Mouse (Mus musculus) erythroid progenitor cell, adult 5-6 weeks (primary cell): Measurements from ENCODE around the gene Zmym5. TPM values are rescaled to one million over a fixed set of nuclear protein-coding genes. Genes with fewer than 3 reads are reported as not detected.
A peak's percentile ranks its signal among the peaks of the same experiment; 100 is the strongest.
"Not testable (repeated sequence)": the region's sequence is repeated elsewhere in the genome, so short reads cannot be mapped to it uniquely, and the experiment has no call there.

Experiments
- ATAC-seq: replicated peaks from 2 replicates; pipeline ENCODE4 v1.8.0; 2016; ENCODE audit warnings: moderate number of reproducible peaks, mild to moderate bottlenecking, moderate TSS enrichment, inconsistent platforms; ENCODE audit not compliant: poor library complexity, low FRiP score, severe bottlenecking
- total RNA-seq, 2 experiments: library from RNA; stranded (forward) in 1 of 2; stranded (reverse) in 1 of 2; fragments of 150-400 nt in 1 of 2; fragments of 186-747, 209-891 nt in 1 of 2; gene quantifications; 2 replicates each; pipeline versions ENCODE4 v1.2.3 to v1.2.4; 2015 to 2017; ENCODE audit warnings: low replicate concordance in 2 of 2

Gene Zmym5
- total RNA-seq (2015; ENCODE audit: low replicate concordance): 24.1 and 31.9 TPM in 2 replicates
- 22.3 and 25.3 TPM in 2 replicates for total RNA-seq (2017; ENCODE audit: low replicate concordance)

DNA sequence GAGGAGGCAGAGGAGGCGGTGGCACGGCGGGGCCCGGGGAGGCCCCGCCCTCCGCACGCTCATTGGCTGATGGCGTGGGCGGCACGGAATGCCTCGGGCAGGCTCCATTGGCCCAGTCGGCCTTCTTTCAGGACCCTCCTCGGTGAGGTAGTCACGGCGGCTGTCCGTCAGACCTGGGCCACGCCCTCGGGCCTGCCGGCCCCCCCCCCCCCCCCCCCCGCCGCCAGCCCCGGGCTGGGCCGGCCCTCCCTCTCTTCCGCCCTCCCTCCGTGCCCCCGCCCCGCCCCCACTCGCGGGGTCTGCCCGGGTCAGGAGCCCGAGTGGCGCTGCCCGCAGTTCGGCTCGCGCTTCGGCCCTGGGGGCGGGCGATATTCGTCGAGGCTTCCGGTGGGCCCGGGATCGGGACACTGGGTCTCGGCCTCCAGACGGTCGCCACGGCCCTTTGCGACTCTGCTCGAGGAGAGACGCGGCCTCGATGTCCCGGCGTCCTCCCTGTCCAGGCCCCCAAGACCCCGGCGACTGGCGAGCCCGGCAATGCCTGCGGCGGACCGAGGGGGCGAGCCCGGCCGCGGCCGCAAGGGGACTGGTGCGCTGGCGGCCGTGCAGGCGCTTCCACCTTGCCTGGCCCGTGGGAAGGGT is at the start of gene Zmym5:
Gene Zmym5 (minus strand): TSS at position 16 of the 639 bp plus-strand sequence.
- peak; percentile 97 for ATAC-seq

DNA sequence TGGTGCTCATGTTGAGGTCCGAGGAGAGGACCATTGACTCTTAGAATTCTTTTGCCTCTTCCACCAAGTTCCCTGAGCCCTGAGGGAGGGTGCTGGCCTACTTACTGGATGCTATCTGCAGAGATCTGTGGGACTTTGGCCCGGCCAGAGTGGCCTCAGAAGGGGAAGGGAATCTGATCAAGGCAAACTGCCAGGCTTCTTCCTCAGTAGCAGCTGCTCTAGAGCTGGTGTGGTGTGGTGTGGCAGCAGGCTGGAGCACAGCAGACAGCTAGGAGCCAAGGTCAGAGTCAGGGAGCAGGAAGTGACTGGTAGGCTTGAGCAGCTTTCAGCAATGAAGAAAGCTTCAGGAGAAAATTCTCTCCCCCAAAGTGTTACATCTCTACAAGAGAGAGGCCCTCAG is 38.2 kb upstream of the Zmym5 start:
- ATAC-seq: no peak

DNA sequence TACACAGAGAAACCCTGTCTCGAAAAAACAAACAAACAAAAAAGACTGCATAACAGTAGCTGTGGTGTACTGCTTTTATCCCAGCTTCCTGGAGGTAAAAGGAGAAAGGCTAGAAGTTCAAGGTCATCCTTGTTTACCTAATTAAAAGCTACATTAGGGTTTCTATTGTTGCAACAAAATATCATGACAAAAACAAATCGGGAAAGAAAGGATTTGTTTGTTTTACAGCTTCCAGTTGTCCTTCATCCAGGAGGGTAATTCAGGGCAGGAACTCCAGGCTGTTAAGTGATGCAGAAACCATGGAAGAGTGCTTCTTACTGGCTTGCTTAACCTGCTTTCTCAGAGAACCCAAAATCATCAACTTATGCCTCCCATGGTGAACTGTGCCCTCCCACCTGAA is 36.8 kb upstream of the Zmym5 start:
- no peak for ATAC-seq

DNA sequence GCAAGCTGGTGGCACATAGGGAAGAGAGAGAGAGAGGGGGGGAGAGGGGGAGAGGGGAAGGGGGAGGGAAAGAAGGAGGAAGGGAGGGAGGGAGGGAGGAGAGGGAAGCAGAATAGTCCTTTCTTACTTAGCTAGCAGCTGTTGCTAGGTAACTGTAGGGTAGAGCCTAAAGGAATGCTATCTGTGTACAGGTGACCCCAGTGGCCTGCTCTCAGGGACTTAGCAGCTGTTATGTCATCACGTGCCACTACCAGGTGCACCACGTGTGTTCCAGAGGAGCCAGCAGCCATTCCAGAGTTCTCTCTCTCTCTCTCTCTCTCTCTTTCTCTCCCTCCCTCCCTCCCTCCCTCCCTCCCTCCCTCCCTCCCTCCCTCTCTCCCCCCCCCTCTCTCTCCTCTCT is 33.0 kb upstream of the Zmym5 start:
- no peak for ATAC-seq

DNA sequence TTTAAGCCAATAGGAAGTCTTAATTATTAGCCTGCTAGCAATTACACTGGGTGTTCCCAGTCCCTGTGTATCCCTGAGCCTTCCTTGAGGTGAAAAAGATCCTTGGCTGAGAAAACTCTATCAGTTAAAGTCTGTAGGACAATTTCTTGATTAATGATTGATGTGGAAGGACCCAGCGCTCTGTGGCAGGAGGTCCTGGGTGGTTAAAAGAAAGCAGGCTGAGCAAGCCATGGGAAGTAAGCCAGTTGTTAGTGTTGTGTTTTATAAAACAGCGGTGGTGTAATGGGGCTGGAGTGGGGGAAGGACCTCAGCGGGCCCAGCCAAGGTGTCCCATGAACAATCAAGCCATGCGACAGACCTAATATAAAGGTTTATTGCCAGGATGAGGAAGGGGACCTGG is 32.5 kb upstream of the Zmym5 start:
- no peak for ATAC-seq

DNA sequence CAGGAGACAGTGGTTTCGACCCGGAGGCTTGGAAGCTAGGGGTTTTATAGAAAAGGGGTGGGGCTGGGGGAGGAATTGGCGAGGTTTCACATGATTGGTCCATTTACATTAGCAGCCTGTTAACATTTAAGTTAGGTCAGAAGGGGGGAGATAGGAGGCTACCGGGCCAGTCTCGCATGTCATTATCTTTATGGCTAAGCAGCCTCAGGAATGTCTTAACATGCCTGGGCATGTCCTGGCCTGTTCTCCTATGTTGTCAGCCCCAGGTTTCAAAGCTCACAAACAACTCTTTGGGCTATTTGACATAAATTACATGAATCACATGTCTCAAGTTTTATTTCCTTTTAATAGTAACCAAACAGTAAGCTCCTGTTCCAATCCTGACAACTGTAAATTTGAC is 23.1 kb upstream of the Zmym5 start:
- ATAC-seq: not testable (repeated sequence)

DNA sequence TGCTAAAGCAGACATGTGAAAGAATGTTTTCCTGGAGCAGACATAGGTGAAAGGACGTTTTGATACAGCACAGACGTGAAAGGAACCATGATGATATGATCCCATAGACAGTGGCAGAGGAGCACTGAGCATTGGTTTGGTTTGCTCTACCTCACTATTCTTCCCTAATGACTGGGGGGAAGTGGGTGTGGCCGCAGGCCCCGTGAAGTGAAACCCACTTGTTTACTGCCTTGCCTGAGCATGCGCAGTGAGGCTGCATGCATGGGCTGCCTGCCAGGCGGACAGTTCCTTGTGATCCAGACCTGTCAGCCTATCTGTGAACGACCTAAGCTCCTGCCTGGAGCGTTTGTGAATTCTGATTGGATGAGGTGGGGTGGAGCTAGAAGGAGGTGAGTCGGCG is 21.7 kb upstream of the Zmym5 start:
- ATAC-seq: not testable (repeated sequence)

DNA sequence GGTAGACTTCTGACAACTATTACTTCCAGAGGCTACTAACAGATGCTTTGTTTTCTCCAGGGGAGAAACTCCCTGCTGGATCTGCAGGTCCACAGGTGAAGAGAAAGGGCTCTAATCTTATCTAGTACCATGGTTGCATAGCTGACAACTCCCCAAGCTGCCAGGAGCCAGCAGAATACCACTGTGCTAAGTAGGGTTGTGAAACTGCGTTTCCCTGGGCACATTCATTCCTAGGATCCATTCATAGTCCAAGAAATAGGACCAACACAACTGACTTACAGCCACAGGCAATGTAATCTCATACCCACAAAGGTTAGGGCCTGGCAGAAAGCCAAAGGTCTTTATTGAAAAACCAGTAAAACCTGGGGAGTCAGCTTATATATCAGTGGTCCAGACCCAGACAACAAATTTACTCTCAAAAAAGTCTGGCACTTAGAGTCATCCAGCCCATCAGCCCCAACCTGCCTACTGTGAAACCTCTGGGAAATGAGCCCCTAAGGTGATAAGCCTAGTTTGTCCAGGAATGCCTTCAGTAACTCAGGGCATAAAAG is 21.1 kb upstream of the Zmym5 start:
- ATAC-seq: no peak

DNA sequence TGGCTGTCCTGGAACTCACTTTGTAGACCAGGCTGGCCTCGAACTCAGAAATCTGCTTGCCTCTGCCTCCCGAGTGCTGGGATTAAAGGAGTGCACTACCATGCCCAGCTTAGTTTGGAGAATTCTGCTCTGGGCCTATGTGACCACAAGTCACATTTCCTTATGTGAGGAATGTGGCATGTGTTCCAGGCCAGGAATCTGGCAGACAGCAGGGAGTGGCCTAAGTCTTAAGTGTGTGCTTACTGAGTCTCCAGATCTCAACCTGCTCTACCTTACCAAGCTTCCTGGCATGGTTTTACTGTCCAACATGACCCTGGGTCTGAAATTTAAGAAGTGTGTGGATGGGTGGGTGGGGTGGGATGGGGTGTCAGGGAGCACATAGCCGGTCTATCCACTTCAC is 20.6 kb upstream of the Zmym5 start:
- no peak for ATAC-seq

DNA sequence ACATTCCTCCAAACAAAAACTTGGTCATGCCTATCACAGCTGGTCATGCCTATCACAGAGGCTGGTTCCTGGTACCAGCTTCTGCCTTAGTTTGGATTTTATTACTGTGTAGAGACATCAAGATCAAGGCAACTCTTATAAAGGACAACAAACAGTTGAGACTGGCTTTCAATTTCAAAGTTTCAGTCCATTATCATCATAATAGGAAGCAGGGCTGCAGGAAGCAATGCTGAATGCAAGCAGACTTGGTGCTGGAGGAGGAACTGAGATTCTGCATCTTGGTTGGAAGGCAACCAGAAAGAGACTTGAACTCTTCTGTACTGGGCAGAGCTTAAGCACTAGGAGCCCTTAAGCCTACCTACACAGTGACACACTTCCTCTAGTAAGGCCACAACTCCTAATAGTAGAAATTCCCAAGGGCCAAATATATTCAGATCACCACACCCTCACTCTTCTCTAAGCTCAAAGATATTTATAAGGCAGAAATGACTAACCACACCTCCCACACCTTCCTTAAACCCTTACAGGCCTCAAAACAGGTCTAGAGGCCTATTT is 19.1 kb upstream of the Zmym5 start:
- ATAC-seq: no peak

DNA sequence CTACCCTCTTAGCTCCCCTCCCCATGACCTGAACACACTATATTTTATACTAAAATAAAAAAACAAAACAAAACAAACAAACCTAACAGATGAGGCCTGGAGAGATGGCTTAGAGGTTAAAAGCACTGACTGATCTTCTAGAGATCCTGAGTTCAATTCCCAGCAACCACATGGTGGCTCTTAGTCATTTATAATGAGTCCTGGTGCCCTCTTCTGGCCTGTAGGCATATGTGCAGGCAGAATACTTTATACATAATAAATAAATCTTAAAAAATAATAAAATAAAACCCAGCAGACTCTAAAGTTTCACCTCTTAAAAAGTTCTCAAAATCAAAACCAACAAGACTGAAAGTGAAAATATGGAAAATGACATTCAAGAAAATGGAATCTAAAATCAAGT is 13.0 kb upstream of the Zmym5 start:
- ATAC-seq: no peak

DNA sequence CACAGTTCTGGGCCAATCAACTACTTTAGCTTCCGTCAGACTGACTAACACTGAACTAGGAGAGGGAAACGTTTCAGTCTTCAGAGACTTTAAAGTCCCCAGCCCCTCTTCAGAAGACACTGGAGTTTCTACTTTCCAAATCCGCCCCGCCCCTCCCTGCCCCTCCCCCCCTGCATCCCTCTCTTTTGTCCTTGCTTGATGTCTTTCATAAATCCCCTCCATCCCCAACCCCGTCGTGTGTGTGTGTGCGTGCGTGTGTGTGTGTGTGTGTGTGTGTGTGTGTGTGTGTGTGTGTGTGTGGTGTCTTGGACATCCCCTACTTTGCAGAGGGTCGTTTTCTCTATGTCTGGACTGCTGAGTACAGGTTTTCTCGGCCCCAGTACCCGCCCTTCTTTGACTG is 6.1 kb upstream of the Zmym5 start:
- no peak for ATAC-seq

DNA sequence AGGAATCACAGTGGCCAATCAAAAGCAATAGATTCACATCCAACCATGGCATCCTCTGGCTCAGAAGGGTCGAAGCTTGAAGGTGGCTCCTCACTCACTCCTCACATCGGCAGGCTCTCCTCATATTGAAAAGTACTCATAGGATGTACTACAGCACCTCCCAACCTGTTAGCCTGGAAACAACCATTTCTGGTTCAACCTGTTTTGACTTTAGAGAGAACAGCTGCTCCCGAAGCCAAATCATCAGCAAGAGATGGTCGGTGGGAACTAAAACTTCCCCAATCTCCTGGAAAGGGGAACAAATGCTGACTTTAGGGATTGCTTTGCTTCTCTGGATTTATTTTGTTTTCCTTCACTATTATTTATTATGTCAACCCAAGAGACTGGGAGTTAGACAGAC is 5.6 kb upstream of the Zmym5 start:
- no peak for ATAC-seq

DNA sequence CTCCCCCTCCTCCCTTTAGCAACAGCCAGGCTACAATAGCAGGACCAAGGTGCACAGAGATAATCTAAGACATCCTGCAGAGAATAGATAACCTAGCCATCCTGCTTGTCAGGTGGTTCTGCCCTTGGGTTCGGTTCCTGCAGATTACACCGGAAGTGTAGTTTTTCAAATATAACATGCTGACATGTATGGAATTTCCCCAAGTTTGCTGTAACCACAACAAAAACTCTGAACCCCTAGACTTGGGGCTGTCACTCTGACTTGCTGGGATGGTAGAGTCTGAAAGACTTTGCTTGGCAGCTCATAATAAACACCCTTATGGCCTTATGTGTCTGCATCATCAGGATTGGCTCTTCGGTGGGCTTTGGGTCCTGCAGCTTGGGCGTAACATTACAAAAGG is 5.0 kb upstream of the Zmym5 start:
- no peak for ATAC-seq

DNA sequence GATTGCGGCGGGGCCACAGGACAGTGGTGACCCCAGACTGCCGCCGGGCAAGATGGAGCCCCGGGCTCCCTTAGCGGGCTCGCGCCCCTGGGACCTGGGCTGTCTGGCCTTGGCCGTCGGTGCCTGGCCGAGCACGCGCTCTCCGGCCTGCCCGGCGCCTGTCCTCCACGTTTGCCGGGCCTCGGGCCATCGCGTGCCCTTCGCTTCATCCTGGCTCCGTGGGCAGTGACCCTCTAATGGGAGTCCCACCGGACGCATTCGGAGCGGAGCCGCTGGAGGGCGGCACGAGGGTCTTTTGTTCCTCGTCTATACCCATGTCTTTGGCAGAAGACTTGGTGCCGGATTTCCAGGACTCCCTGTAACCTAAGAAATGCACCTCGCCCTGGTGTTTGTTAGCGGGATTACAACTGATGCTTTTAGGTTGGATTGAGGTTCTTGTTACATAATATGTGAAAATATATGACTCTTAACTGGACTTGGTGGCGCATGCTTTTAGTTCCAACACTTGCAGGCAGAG is 1.1 kb upstream of the Zmym5 start:
- ATAC-seq: peak; percentile 50

DNA sequence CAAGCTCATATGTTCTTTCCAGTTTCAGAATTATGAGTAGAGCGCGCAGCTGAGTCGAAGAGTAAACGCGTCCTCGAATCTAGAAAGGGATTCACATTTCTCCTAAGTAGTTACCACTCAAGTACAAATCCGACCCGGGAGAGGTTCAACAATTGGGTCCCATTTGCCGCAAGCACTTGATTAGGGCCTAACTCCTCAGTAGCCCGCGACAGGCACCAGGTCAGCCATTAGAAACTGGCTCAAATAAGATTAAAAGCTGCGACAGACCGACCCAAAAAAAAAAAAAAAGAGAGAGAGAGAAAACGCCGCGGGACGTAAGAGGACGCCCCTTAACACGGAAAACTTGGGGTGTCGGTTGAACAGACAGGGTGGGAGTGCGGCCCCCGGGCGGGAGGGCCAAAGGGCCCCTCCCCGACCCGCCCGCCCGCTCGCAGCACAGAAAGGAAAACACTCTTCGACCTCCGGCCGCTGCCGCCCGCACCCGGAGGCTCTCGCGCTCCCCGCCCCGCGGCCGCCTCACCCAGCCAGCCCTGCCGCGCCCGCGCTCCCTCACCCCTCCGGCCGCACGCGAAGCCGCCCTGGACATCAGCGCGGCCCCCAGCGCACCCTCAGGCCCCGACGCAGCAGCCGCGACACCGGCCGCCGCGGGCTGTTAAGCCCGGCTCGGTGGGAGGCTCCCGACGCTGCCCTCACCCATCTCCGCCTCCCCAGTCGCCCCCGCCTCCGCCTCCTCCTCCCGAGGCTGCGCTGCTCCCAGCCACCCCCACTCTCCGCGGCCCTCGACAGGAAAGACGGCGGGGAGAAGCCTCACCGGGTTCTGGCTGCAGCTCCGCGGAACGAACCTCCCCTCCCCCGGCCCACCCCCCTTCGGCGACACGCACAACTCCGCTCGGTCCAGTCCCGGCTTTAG is 480 bp downstream of the Zmym5 start:
- peak; percentile 77 for ATAC-seq

DNA sequence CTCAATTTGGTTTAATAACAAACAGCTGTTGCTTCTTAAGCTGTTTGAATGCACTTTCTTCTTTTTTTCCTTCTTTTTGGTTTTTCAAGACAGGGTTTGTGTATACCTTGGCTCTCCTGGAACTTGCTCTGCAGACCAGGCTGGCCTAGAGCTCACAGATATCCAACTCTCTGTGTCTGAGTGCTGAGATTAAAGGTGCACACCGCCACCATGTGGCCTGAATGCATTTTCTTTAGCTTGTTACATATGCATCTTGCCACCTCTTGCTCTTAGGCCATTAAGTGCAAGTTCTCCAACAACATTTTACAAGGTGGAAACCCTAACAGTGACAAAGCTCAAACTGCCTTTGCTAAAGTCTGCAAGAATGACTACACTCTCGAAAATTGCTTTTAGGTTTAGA is 18.3 kb downstream of the Zmym5 start:
- no peak for ATAC-seq

DNA sequence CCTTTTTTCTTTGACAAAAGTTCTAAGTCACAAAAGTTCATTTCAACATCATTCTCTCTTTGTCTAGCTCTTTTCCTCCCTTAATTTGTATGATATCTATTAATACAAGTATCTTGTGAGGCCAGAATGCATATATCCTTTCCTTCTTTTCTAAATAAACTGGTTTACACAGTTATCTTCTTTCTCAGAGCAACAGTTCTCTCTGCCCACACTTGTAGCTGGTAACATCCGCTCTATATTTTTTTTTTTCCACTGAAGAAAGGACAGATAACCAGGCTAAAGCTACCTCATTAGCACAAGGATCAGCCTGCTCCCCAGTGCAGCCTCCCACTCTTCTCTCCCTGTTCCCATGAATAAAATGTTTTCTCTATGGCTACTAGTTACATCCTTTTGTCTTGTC is 26.9 kb downstream of the Zmym5 start:
- ATAC-seq: no peak

DNA sequence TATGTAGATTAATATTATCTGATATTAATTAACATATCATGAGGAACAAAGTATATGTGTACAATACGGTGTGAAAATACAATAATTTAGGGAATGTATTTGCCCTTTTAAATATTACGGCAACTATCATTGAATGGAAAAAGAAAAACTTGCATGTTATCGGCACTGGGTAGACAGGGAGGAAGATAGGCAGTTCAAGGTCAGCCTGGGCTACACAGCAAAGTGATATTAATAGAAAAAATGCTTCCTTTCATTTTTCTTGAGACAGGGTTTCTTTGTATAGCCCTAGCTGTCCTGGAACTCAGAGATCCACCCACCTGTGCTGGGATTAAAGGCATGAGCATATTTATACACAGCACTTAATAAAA is 32.6 kb downstream of the Zmym5 start:
- ATAC-seq: no peak

DNA sequence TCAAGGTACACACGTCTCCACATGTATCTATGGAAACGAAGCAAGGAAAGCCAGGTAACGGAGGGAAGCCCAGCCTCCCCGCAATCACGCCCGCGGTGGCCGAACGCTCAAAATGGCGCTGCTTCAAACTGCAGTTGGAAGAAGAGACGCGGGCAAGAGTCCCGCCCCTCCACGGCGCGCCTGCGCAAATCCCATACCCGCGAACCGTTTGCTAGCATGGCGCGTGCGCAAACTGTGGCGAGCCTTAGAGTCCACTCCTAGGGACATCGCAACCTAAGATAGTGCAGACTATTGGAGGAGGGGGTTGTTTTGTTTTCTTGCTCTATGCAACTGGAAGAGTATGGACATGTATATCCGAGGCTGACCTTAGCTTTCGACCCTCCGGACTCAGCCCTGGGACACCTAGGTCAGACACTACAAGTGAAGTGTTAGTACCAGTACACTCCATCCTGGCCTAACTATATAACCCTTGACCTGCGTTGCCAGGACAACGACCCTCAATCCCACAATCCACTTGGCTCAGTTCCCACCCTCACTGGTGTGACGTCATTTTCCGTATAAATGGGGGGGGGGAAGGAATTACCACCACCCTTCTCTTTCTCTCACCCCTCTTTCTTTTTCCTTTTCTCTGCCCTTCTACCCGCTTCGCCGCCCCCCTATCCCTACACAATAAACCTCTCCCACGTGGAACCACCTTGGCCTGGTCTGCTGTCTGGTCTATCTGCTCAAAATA is 33.1 kb downstream of the Zmym5 start, which contains the start of gene Pspc1:
Gene Pspc1 (minus strand): TSS at position 117 of the 733 bp plus-strand sequence.
- peak; percentile 92 for ATAC-seq
